Mouse (Mus musculus) ZHBTc4 (cell line): ENCODE results near the gene Sost.
A peak's percentile ranks its signal among the peaks of the same experiment; 100 is the strongest.

Experiments used
- DNase-seq: peaks from one replicate; pipeline ENCODE4 v3.0.0-alpha.2; 2011; ENCODE audit warnings: low read depth, low spot score

The Sost gene

GRCm38 (mm10) chr11:101983431-101983921 lies 16.7 kb upstream of the Sost start:
- DNase-seq = no peak

GRCm38 (mm10) chr11:101982981-101983411 lies 16.2 kb upstream of the Sost start:
- DNase-seq = peak; percentile 45

DNA sequence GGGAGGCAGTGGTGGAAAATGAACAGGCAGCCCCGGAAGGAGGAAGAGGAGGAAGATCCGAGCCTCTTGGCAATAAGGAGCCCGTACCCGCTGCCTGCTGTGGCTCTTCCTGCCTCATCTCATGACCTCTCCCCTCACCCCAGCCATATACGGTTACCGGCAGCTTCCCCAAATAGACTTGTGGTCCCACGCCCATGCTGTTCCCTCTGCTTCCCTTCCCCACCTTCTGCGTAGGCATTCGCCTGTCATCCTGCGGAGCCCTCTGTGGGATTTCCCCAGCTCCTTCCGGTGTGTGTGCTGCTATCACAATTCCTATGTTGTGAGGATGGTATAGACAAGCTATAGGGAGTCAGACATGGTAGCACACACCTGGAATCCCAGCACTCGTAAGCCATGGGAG lies 15.0 kb upstream of the Sost start:
- no peak for DNase-seq

- no peak for DNase-seq
These were observed 13.9 kb upstream of the Sost start for GRCm38 (mm10) chr11:101980603-101981157.

GRCm38 (mm10) chr11:101979140-101979539 lies 12.3 kb upstream of the Sost start:
- no peak for DNase-seq

DNA sequence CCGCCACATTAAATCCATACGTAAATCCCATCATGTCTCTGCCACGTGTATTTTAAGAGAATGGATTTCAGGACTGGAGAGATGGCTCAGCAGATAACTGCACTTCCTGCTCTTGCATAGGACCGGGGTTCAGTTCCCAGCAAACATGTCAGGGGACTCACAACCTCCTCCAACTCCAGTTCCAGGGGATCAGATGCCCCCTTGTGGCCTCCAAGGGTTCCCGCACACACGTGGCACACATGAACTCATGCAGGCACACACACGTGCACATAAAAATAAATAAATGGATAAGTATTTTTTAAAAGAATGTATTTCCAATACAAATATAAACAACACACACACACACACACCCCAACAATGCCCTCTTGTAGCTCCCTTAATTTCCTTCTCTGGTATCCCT lies 10.1 kb upstream of the Sost start:
- peak; percentile 33 for DNase-seq

GRCm38 (mm10) chr11:101974923-101975322 lies 8.1 kb upstream of the Sost start:
- DNase-seq = peak; percentile 69

DNA sequence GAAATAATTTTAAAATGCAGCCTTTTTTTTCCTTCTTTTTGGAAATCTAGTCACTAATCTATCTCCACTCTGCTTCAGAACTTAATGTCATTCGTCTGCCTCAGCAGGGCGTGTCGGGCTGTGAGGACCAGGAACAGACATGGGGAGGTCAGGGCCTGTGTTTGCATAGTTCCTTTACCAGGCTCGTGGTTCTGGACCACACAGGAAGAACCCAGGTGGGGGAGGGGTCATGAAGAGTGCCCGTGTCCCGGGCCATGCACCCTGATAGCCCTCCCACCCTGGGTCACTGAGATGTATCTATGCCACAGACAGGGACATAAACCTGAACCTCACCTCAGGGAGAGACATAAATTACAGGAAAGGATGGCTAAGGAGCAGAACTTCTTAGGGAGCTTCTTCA lies 7.4 kb upstream of the Sost start:
- DNase-seq = no peak

GRCm38 (mm10) chr11:101973496-101973895 lies 6.7 kb upstream of the Sost start:
- DNase-seq = no peak

GRCm38 (mm10) chr11:101972651-101973050 lies 5.8 kb upstream of the Sost start:
- no peak for DNase-seq

DNA sequence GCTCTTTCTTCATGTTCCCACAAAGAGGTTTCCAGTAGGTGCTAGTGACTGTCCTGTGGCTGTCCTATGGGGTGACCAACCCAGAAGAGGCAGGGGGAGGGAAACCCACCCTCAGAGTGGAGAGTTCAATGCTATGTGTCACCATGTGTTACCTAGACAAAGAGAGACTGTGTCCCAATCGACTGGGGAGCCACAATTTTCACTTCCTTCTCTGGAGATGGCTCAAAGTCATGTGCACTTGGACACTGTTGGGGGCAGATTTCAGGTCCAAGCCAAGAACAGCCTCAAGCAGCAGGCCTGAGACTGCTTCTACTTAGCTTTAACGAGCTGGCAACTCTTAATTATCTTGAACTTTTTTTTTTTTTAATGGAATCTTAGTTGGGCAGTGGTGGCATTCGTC lies 5.3 kb upstream of the Sost start:
- DNase-seq = no peak

DNA sequence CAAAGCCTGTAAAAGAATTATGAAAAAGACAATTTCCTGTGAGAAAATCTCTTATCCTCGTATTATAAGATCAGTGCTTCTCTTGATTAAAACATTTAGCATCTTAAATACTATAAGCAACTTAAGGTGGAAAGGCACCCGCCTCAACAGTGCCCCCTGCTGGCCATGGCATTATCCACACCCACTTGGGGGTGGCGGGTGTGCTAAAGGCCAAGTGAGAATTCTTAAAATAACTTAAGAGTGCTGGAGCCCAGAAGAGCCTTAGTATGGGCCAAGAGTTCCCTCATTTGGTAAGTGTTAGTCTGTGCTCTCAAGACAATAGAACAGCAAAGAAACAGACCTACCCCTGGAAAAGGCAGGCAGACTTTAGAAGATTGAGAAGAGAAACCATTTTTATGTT lies 4.6 kb upstream of the Sost start:
- DNase-seq = peak; percentile 76

DNA sequence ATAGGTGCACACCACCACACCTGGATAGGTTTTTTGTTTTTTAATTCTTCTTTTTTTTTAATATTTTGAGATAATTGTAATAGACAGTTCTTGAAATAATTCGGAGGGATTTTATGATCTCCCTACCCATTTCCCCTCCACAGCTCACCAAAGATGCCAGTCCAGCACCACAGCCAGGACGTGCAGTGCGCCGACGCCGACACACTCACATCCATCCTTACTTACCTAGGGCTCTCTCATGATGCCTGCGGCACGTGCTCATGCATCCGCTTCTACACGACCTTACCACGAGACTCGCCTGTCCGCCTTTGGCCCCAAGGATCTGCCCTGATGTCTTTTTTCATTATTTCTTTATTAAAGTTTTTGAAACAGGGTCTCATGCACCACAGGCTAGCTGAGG lies 3.0 kb upstream of the Sost start:
- no peak for DNase-seq

DNA sequence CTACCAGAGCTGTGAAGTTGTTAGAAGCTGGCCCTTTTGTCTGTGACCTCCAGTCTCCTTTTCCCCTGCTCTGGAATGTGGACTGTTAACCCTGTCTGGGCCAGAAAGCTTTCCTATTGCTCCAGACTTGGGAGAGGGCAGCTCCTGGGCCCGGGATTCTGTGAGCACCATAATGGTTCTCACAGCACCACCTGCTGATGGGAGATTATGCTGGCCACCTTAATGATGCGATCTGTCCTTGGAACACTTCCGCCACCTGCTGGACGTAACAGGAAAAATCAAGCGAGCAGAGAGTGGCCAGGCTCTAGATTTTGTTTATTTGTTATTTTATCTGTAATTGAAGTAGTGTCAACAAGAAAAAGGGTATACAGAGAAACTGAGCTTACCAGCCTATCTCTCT lies 2.0 kb upstream of the Sost start:
- DNase-seq = peak; percentile 94

- DNase-seq = peak; percentile 43
These were observed 1.5 kb upstream of the Sost start for GRCm38 (mm10) chr11:101968311-101968710.

GRCm38 (mm10) chr11:101965553-101965952 lies 1.3 kb downstream of the Sost start:
- no peak for DNase-seq

GRCm38 (mm10) chr11:101964647-101965046 lies 2.2 kb downstream of the Sost start:
- peak; percentile 29 for DNase-seq

- DNase-seq = peak; percentile 70
These were observed 3.1 kb downstream of the Sost start for GRCm38 (mm10) chr11:101963473-101964291.

DNA sequence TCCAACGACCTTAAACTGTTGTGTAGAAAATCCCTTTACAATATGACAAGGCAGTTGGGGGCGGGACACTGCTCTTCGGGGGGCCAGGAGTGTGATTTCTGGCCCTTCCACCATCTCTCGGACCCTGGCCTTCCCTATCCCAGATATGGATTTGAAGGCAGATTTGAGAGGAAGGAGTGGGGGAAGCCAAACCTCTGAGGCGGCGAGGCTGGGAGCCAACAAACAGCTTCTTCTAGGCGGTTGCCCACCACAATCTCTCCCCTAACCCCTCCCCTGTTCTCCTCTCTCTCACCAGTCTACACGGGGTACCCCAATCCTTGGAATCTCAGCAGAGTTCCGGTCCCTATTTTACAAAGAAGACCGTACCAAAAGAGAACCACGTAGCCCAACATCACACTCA lies 3.8 kb downstream of the Sost start:
- no peak for DNase-seq

DNA sequence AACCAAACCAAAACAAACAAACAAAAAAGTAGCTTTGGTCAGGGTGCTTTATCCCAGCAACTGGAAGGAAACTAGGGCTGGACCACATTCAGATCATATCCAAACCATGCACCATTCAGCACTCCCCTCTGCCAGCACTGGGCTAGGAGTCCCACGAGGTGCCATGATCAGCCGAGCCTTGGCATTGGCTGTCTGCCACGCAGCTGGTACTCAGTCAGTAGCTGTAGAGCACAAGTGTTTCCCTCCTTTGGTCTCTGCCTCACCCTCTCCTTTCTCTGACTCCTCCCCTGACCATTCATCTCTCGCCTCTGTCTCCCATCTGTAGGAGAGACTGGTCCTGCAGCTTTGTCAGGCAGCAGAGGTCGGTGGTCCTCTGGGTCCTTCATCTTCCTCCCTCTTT lies 9.3 kb downstream of the Sost start:
- no peak for DNase-seq

DNA sequence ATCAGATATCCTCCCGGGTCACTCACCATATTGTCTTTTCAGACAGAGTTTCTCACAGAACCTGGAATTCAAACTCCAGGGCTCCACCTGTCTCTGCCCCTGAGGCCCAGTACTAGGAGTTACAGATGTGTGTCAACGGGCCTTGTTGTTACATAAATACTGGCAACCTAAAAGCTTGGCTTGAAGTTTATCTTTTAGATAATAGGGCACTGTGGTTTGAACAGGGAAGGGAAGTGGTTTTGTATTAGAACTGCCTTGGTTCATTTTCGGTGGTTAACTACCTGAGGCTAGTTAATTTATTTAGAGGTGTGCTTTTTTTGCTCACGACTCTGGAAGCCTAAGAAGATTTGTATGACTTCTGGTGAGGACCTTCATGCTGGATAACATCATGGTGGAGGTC lies 13.4 kb downstream of the Sost start:
- DNase-seq = no peak

- DNase-seq = no peak
These were observed 14.1 kb downstream of the Sost start for GRCm38 (mm10) chr11:101952541-101953341.
